Mouse (Mus musculus) limb, embryonic 15.5 days (tissue): Measurements from ENCODE around the gene Gm19684. TPM values are rescaled to one million over a fixed set of nuclear protein-coding genes. Genes with fewer than 3 reads are reported as not detected.
"Not testable (repeated sequence)": the region's sequence is repeated elsewhere in the genome, so short reads cannot be mapped to it uniquely, and the experiment has no call there.

Experiments used
- ATAC-seq: fragments of 200-750 bp; cut with Nextera tagmentation; 2 replicates; pipeline ENCODE4 v1.8.0; 2017; ENCODE audit warnings: low read depth, moderate TSS enrichment; ENCODE audit not compliant: insufficient number of reproducible peaks, low FRiP score, low TSS enrichment
- H3K27ac ChIP-seq: fragments of 300-500 bp; sonication (generic); 2 replicates; pipeline ENCODE4 v1.5.1; 2015; ENCODE audit warnings: moderate library complexity, mild to moderate bottlenecking, inconsistent platforms
- H3K27me3 ChIP-seq: fragments of 300-500 bp; sonication (generic); 2 replicates; pipeline ENCODE4 v1.6.1; 2015; ENCODE audit warnings: inconsistent platforms
- H3K36me3 ChIP-seq: fragments of 300-500 bp; sonication (generic); 2 replicates; pipeline ENCODE4 v1.6.1; 2015; ENCODE audit warnings: inconsistent platforms
- H3K4me1 ChIP-seq: fragments of 300-500 bp; sonication (generic); 2 replicates; pipeline ENCODE4 v1.6.1; 2015; ENCODE audit warnings: inconsistent platforms
- H3K4me2 ChIP-seq: fragments of 300-500 bp; sonication (generic); 2 replicates; pipeline ENCODE4 v1.6.1; 2015; ENCODE audit warnings: mild to moderate bottlenecking, inconsistent platforms
- H3K4me3 ChIP-seq: fragments of 300-500 bp; sonication (generic); 2 replicates; pipeline ENCODE4 v1.5.1; 2015; ENCODE audit warnings: mild to moderate bottlenecking, inconsistent platforms
- H3K9ac ChIP-seq: fragments of 300-500 bp; sonication (generic); 2 replicates; pipeline ENCODE4 v1.6.1; 2015; ENCODE audit warnings: inconsistent platforms
- H3K9me3 ChIP-seq: fragments of 300-500 bp; sonication (generic); 2 replicates; pipeline ENCODE4 v1.6.1; 2016; ENCODE audit warnings: inconsistent platforms
- WGBS: fragments of 180-500 bp; shearing (Covaris S2); methylation state at CpG from one replicate; pipeline ENCODE4 v1.1.7; 2015; 5-methylcytosine and 5-hydroxymethylcytosine counted together
- polyA plus RNA-seq: library from polyadenylated mRNA; unstranded; fragments of >200 nt; fragmentation: Nextera tagmentation; extraction: Ambion mirVana; gene quantifications from 2 replicates; pipeline ENCODE4 v1.2.1, GENCODE M21; 2015

The Gm19684 gene
- polyA plus RNA-seq, 1 experiment from 2014 or later: not detected

- H3K9me3 ChIP-seq: no peaks in the 10 kb centered on the region
- WGBS: 1% methylated on average over 46 of the region's 51 CpGs
- H3K4me1 ChIP-seq: peaks cover 11% of the 10 kb centered on the region
- no peak overlapping the region for H3K9ac ChIP-seq
- H3K27ac ChIP-seq: no peak overlapping the region
- ATAC-seq: no peak
- no peaks in the 10 kb centered on the region for H3K36me3 ChIP-seq
- H3K4me2 ChIP-seq: peak overlapping the region; percentile 51
- peaks cover 70% of the 10 kb centered on the region for H3K27me3 ChIP-seq
- peak overlapping the region; percentile 38 for H3K4me3 ChIP-seq
Observed at GRCm38 (mm10) chr17:36167306-36168038, 46.0 kb downstream of the Gm19684 start.

- H3K4me3 ChIP-seq: peak within 1 kb of the TSS; percentile 38
- no peak within 1 kb of the TSS for H3K9ac ChIP-seq
- H3K4me2 ChIP-seq: peak within 1 kb of the TSS; percentile 51
- 3% methylated on average over 62 of the region's 63 CpGs for WGBS
- no peaks in the 10 kb centered on the region for H3K9me3 ChIP-seq
- H3K27ac ChIP-seq: no peak within 1 kb of the TSS
- no peak for ATAC-seq
- peaks cover 11% of the 10 kb centered on the region for H3K4me1 ChIP-seq
- no peaks in the 10 kb centered on the region for H3K36me3 ChIP-seq
- H3K27me3 ChIP-seq: peaks cover 66% of the 10 kb centered on the region
Observed at GRCm38 (mm10) chr17:36168039-36168652, 46.7 kb downstream of the Gm19684 start, which contains the start of gene Gm8909. Gene Gm8909 (minus strand): TSS chr17:36168537.

- H3K4me3 ChIP-seq, H3K27ac ChIP-seq, H3K9ac ChIP-seq, ATAC-seq, H3K36me3 ChIP-seq, H3K9me3 ChIP-seq, H3K4me2 ChIP-seq: not testable (repeated sequence)
- Histone ChIP-seq H3K27me3 (peaks cover 59% of the 10 kb centered on the region), H3K4me1 (peaks cover 11% of the 10 kb centered on the region)
- 61% methylated on average over 1 of the region's 1 CpGs for WGBS
Observed at GRCm38 (mm10) chr17:36169094-36169493, 47.6 kb downstream of the Gm19684 start.

- Histone ChIP-seq H3K36me3 (no peaks in the 10 kb centered on the region), H3K4me3 (no peak overlapping the region), H3K9ac (no peak overlapping the region), H3K4me2 (no peak overlapping the region), H3K27me3 (peaks cover 55% of the 10 kb centered on the region), H3K27ac (no peak overlapping the region), H3K9me3 (no peaks in the 10 kb centered on the region), H3K4me1 (peaks cover 11% of the 10 kb centered on the region)
- no peak for ATAC-seq
Observed at GRCm38 (mm10) chr17:36169753-36170152, 48.3 kb downstream of the Gm19684 start.

- no peak overlapping the region for H3K9ac ChIP-seq
- H3K4me3 ChIP-seq: no peak overlapping the region
- no peaks in the 10 kb centered on the region for H3K36me3 ChIP-seq
- H3K4me1 ChIP-seq: peaks cover 11% of the 10 kb centered on the region
- ATAC-seq: no peak
- peaks cover 49% of the 10 kb centered on the region for H3K27me3 ChIP-seq
- no peak overlapping the region for H3K27ac ChIP-seq
- no peaks in the 10 kb centered on the region for H3K9me3 ChIP-seq
- H3K4me2 ChIP-seq: no peak overlapping the region
- 55% methylated on average over 1 of the region's 1 CpGs for WGBS
Observed at GRCm38 (mm10) chr17:36170287-36170814, 48.9 kb downstream of the Gm19684 start.

GRCm38 (mm10) chr17:36176132-36176531, 54.7 kb downstream of the Gm19684 start:
- no CpG with 5 or more reads among the region's 2 CpGs for WGBS
- not testable (repeated sequence) for H3K4me3 ChIP-seq, H3K36me3 ChIP-seq, H3K9me3 ChIP-seq, H3K4me1 ChIP-seq, H3K9ac ChIP-seq, H3K27ac ChIP-seq, H3K4me2 ChIP-seq, ATAC-seq
- H3K27me3 ChIP-seq: peaks cover 11% of the 10 kb centered on the region; the same call in 1 of the 2 replicates

GRCm38 (mm10) chr17:36178938-36179337, 57.5 kb downstream of the Gm19684 start:
- H3K27me3 ChIP-seq: peaks cover 28% of the 10 kb centered on the region
- WGBS: under 1% methylated on average over 40 of the region's 40 CpGs
- not testable (repeated sequence) for H3K27ac ChIP-seq, H3K36me3 ChIP-seq, ATAC-seq, H3K4me1 ChIP-seq, H3K9me3 ChIP-seq
- peak overlapping the region; percentile 42 for H3K4me3 ChIP-seq
- H3K9ac ChIP-seq: peak overlapping the region; percentile 33; the same call in 1 of the 2 replicates
- peak overlapping the region; percentile 71 for H3K4me2 ChIP-seq

Other genes with a start within 250 kb of the Gm19684 start
- gene Dhx16, start 241.9 kb upstream of the Gm19684 start, polyA plus RNA-seq: 36.8 and 41.3 TPM in 2 replicates
- 18.0 and 23.0 TPM in 2 replicates for gene 2310061I04Rik, start 224.2 kb upstream of the Gm19684 start, polyA plus RNA-seq
- 58.9 and 59.1 TPM in 2 replicates for gene Atat1, start 211.6 kb upstream of the Gm19684 start, polyA plus RNA-seq
- 72.4 and 77.1 TPM in 2 replicates for gene Mrps18b, start 205.3 kb upstream of the Gm19684 start, polyA plus RNA-seq
- 35.0 and 40.1 TPM in 2 replicates for gene Ppp1r10, start 205.2 kb upstream of the Gm19684 start, polyA plus RNA-seq
- 84.7 and 84.9 TPM in 2 replicates for gene Abcf1, start 151.9 kb upstream of the Gm19684 start, polyA plus RNA-seq
- 53.7 and 60.0 TPM in 2 replicates for gene Gnl1, start 141.8 kb upstream of the Gm19684 start, polyA plus RNA-seq
- 33.8 and 36.0 TPM in 2 replicates for gene Prr3, start 141.4 kb upstream of the Gm19684 start, polyA plus RNA-seq
- 2.8 and 2.9 TPM in 2 replicates for gene H2-T24, start 101.1 kb upstream of the Gm19684 start, polyA plus RNA-seq
- gene H2-T23, start 88.8 kb upstream of the Gm19684 start, polyA plus RNA-seq: 19.2 and 20.4 TPM in 2 replicates
- gene H2-T22, start 78.9 kb upstream of the Gm19684 start, polyA plus RNA-seq: 29.0 and 32.3 TPM in 2 replicates
- gene Gm6034, start 78.7 kb upstream of the Gm19684 start, polyA plus RNA-seq: not detected in 2 replicates
- gene Gm11127, start 63.3 kb upstream of the Gm19684 start, polyA plus RNA-seq: not detected in 2 replicates
- gene Gm7030, start 7.7 kb downstream of the Gm19684 start, polyA plus RNA-seq: not detected in 2 replicates
- gene Gm8909, start 46.9 kb downstream of the Gm19684 start, polyA plus RNA-seq: not detected in 2 replicates
- gene H2-T3, start 68.6 kb downstream of the Gm19684 start, polyA plus RNA-seq: not detected in 2 replicates
- gene Rpp21, start 136.4 kb downstream of the Gm19684 start, polyA plus RNA-seq: 89.3 and 104 TPM in 2 replicates
- gene Trim39, start 150.6 kb downstream of the Gm19684 start, polyA plus RNA-seq: 16.7 and 17.5 TPM in 2 replicates
- gene H2-M10.2, start 164.8 kb downstream of the Gm19684 start, polyA plus RNA-seq: not detected in 2 replicates
- not detected in 2 replicates for gene H2-M10.1, start 204.5 kb downstream of the Gm19684 start, polyA plus RNA-seq
- not detected in 2 replicates for gene H2-M10.3, start 246.7 kb downstream of the Gm19684 start, polyA plus RNA-seq